Mouse (Mus musculus) CH12.LX (cell line): Measurements from ENCODE around the gene Snx30. TPM values are rescaled to one million over a fixed set of nuclear protein-coding genes. Genes with fewer than 3 reads are reported as not detected.
A peak's percentile ranks its signal among the peaks of the same experiment; 100 is the strongest.

ENCODE experiments used
- DNase-seq: peaks from one replicate; pipeline ENCODE4 v3.0.0-alpha.2; 2013; ENCODE audit errors: extremely low read depth
- H3K27ac ChIP-seq: 2 replicates; pipeline ENCODE4 v1.5.1; 2012; ENCODE audit warnings: low read depth, mild to moderate bottlenecking, control low read depth, moderate library complexity; ENCODE audit not compliant: insufficient read depth
- H3K27me3 ChIP-seq: replicated peaks from 2 replicates; pipeline ENCODE3; 2012; ENCODE audit warnings: inconsistent platforms
- H3K36me3 ChIP-seq, 2 experiments: replicated peaks in 1 of 2; 2 replicates each; pipeline versions ENCODE3 to v1.6.1; 2012; ENCODE audit warnings: inconsistent platforms in 1 of 2, low read length in 1 of 2, mild to moderate bottlenecking in 1 of 2, mixed read lengths in 1 of 2, moderate library complexity in 1 of 2; ENCODE audit not compliant: control insufficient read depth in 1 of 2, insufficient read depth in 1 of 2
- H3K4me1 ChIP-seq, 2 experiments: 2 replicates each; pipeline ENCODE4 v1.6.1; 2012; ENCODE audit warnings: inconsistent platforms in 1 of 2, moderate library complexity in 1 of 2; ENCODE audit not compliant: insufficient read depth in 2 of 2, control insufficient read depth in 1 of 2
- H3K4me2 ChIP-seq: 2 replicates; pipeline ENCODE4 v1.6.1; 2012; ENCODE audit warnings: low read depth, mild to moderate bottlenecking, control low read depth; ENCODE audit not compliant: poor library complexity, insufficient read depth, severe bottlenecking
- H3K4me3 ChIP-seq, 3 experiments: fragments of 150-350 bp in 1 of 3; sonication (generic) in 1 of 3; replicated peaks in 1 of 3; 2 replicates each; pipeline versions ENCODE3 to v1.5.1; 2011 to 2012; ENCODE audit warnings: low read depth in 2 of 3, low read length in 2 of 3, mild to moderate bottlenecking in 2 of 3, moderate library complexity in 2 of 3, control low read depth in 1 of 3, improper control_type of control experiment in 1 of 3, inconsistent platforms in 1 of 3, mixed read lengths in 1 of 3; ENCODE audit not compliant: poor library complexity in 1 of 3
- H3K79me2 ChIP-seq: replicated peaks from 2 replicates; pipeline ENCODE4 v1.6.1; 2012; ENCODE audit warnings: mild to moderate bottlenecking, moderate library complexity; ENCODE audit not compliant: control insufficient read depth, poor library complexity, insufficient read depth, severe bottlenecking; ENCODE audit errors: extremely low read depth
- H3K9ac ChIP-seq: 2 replicates; pipeline ENCODE4 v1.6.1; 2012; ENCODE audit warnings: low read depth, mild to moderate bottlenecking, control low read depth, moderate library complexity; ENCODE audit not compliant: insufficient read depth
- H3K9me3 ChIP-seq: replicated peaks from 2 replicates; pipeline ENCODE3; 2012; ENCODE audit warnings: low read length, inconsistent platforms, mixed read lengths
- BHLHE40 ChIP-seq: IDR thresholded peaks from 2 replicates; pipeline ENCODE4 v1.6.1; 2011; ENCODE audit warnings: mild to moderate bottlenecking, low read depth, low read length, improper control_type of control experiment
- CHD1 ChIP-seq: IDR thresholded peaks from 2 replicates; pipeline ENCODE4 v1.6.1; 2012; ENCODE audit warnings: low read depth, low read length, improper control_type of control experiment, inconsistent platforms
- CHD2 ChIP-seq: IDR thresholded peaks from 2 replicates; pipeline ENCODE4 v1.6.1; 2011; ENCODE audit warnings: low read length, improper control_type of control experiment
- CTCF ChIP-seq, 2 experiments: IDR thresholded peaks in 1 of 2; conservative IDR thresholded peaks in 1 of 2; 2 replicates each; pipeline ENCODE4 v1.5.1; 2011 to 2012; ENCODE audit warnings: low read depth in 2 of 2, low read length in 2 of 2, improper control_type of control experiment in 1 of 2, inconsistent platforms in 1 of 2, mild to moderate bottlenecking in 1 of 2, moderate library complexity in 1 of 2
- GABPA ChIP-seq: IDR thresholded peaks from 2 replicates; pipeline ENCODE4 v1.6.1; 2012; ENCODE audit warnings: low read depth, low read length, improper control_type of control experiment, inconsistent platforms; ENCODE audit not compliant: insufficient replicate concordance
- IRF4 ChIP-seq: IDR thresholded peaks from 2 replicates; pipeline ENCODE4 v1.6.1; 2014; ENCODE audit warnings: low read depth, mild to moderate bottlenecking, inconsistent platforms, low read length, improper control_type of control experiment
- KAT2A ChIP-seq: IDR thresholded peaks from 2 replicates; pipeline ENCODE4 v1.6.1; 2012; ENCODE audit warnings: low read length, improper control_type of control experiment, inconsistent platforms; ENCODE audit not compliant: insufficient replicate concordance
- MAZ ChIP-seq: IDR thresholded peaks from 2 replicates; pipeline ENCODE4 v1.6.1; 2012; ENCODE audit warnings: low read depth, mild to moderate bottlenecking, inconsistent platforms, low read length, improper control_type of control experiment, moderate library complexity
- MEF2A ChIP-seq: IDR thresholded peaks from 2 replicates; pipeline ENCODE4 v1.6.1; 2014; ENCODE audit warnings: low read depth, mild to moderate bottlenecking, inconsistent platforms, low read length, improper control_type of control experiment, borderline replicate concordance
- NELFE ChIP-seq: IDR thresholded peaks from 2 replicates; pipeline ENCODE4 v1.6.1; 2011; ENCODE audit warnings: low read depth, low read length, improper control_type of control experiment
- POLR2A ChIP-seq: IDR thresholded peaks from 2 replicates; pipeline ENCODE4 v1.6.1; 2011; ENCODE audit warnings: low read depth, mild to moderate bottlenecking, improper control_type of control experiment, low read length
- RAD21 ChIP-seq: IDR thresholded peaks from 2 replicates; pipeline ENCODE4 v1.6.1; 2011; ENCODE audit warnings: low read depth, mild to moderate bottlenecking, low read length, improper control_type of control experiment, moderate library complexity
- RCOR1 ChIP-seq: conservative IDR thresholded peaks from 2 replicates; pipeline ENCODE4 v1.6.1; 2012; ENCODE audit warnings: low read depth, mild to moderate bottlenecking, inconsistent platforms, low read length, improper control_type of control experiment
- SMC3 ChIP-seq: IDR thresholded peaks from 2 replicates; pipeline ENCODE4 v1.6.1; 2011; ENCODE audit warnings: low read depth, low read length, improper control_type of control experiment
- ZC3H11A ChIP-seq: IDR thresholded peaks from 2 replicates; pipeline ENCODE4 v1.6.1; 2012; ENCODE audit warnings: low read depth, mild to moderate bottlenecking, inconsistent platforms, low read length, improper control_type of control experiment
- ZMIZ1 ChIP-seq: IDR thresholded peaks from 2 replicates; pipeline ENCODE4 v1.6.1; 2012; ENCODE audit warnings: low read depth, mild to moderate bottlenecking, inconsistent platforms, low read length, improper control_type of control experiment
- ZNF384 ChIP-seq: IDR thresholded peaks from 2 replicates; pipeline ENCODE4 v1.6.1; 2012; ENCODE audit warnings: low read depth, low read length, improper control_type of control experiment, inconsistent platforms
- dilution Hi-C: fragments of 300-500 bp; cut with MboI; formaldehyde crosslinking; loops from 2 replicates; pipeline ENCODE4 v1.14.3; 2020; ENCODE audit warnings: low sequenced_read_pairs; ENCODE audit not compliant: extremely low pct_unique_long_range_greater_than_20kb, extremely low pct_ligation_motif_present
- in situ Hi-C: fragments of 300-500 bp; cut with MboI; formaldehyde crosslinking; loops from 3 replicates; pipeline ENCODE4 v1.14.3; 2019; ENCODE audit warnings: low sequenced_read_pairs, low pct_ligation_motif_present, low pct_unique_long_range_greater_than_20kb, mixed read lengths
- polyA plus RNA-seq: library from polyadenylated mRNA; unstranded; fragments of >175 nt; gene quantifications from 2 replicates; pipeline ENCODE4 v1.2.1, GENCODE M21; 2012; ENCODE audit warnings: low read depth; ENCODE audit not compliant: insufficient read length
- total RNA-seq, 2 experiments: library from RNA; depleted of rRNA; stranded (reverse); fragments of 300-350 nt in 1 of 2; fragments of >200 nt in 1 of 2; gene quantifications; 2 replicates each; pipeline ENCODE4 v1.2.3; 2012 to 2014

Snx30 gene
- total and polyA plus RNA-seq, 3 experiments, result 7.9 to 16.9 (median 8.4) TPM

GRCm38 (mm10) chr4:59785412-59785811 lies 20.2 kb upstream of the Snx30 start:
- no peak for TF ChIP-seq KAT2A
- no peak for TF ChIP-seq ZNF384
- no peak for TF ChIP-seq RCOR1
- TF ChIP-seq IRF4, result no peak
- no peak for TF ChIP-seq ZMIZ1
- no peak for TF ChIP-seq MEF2A
- TF ChIP-seq, all 38 proteins: peak for 0
- DNase-seq, result no peak
- Histone ChIP-seq H3K4me1 (peaks cover 3 to 11% of the 10 kb centered on the region in 2 experiments; a peak in 3 of 4 replicates), H3K27ac (no peak overlapping the region), H3K36me3 (peaks cover 0 to 10% of the 10 kb centered on the region in 2 experiments), H3K27me3 (no peaks in the 10 kb centered on the region), H3K9ac (no peak overlapping the region), H3K79me2 (peaks cover 26% of the 10 kb centered on the region), H3K4me3 (no peak overlapping the region), H3K4me2 (no peak overlapping the region), H3K9me3 (no peaks in the 10 kb centered on the region)
- in situ Hi-C loops, result no loop called here
- dilution Hi-C loops, result no loop called here

- Histone ChIP-seq H3K4me3 (no peak overlapping the region), H3K27me3 (no peaks in the 10 kb centered on the region), H3K79me2 (peaks cover 15% of the 10 kb centered on the region), H3K4me1 (peaks cover 2 to 7% of the 10 kb centered on the region in 2 experiments; a peak in 3 of 4 replicates), H3K9ac (no peak overlapping the region), H3K4me2 (0 out of 2 replicates have a peak overlapping the region, but pooled peaks have one; percentile 35), H3K9me3 (no peaks in the 10 kb centered on the region), H3K27ac (no peak overlapping the region), H3K36me3 (peaks cover 0 to 2% of the 10 kb centered on the region in 2 experiments)
- DNase-seq, result peak; percentile 66
- in situ Hi-C loops (no loop called here), dilution Hi-C loops (no loop called here)
- TF ChIP-seq MEF2A, result 0 out of 2 replicates have a peak, but pooled peaks have one; percentile 23
- peak; percentile 88 for TF ChIP-seq ZC3H11A
- no peak for TF ChIP-seq CHD2
- TF ChIP-seq ZNF384, result 0 out of 2 replicates have a peak, but pooled peaks have one; percentile 11
- no peak for TF ChIP-seq GABPA
- no peak for TF ChIP-seq CHD1
- peak; percentile 94 for TF ChIP-seq RAD21
- TF ChIP-seq BHLHE40, result peak; percentile 49; the same call in 1 of the 2 replicates
- TF ChIP-seq CTCF (conservative IDR thresholded peaks at IDR 0.05 in 1 of 2, IDR thresholded peaks at IDR 0.05 in 1 of 2; ENCODE audit: low read depth in 2 of 2, low read length in 2 of 2), result peak; percentile 74 to 97
- TF ChIP-seq MAZ, result peak; percentile 46; the same call in 1 of the 2 replicates
- peak; percentile 34; the same call in 1 of the 2 replicates for TF ChIP-seq NELFE
- no peak for TF ChIP-seq POLR2A
- no peak for TF ChIP-seq KAT2A
- TF ChIP-seq SMC3, result peak; percentile 98
These were observed 19.0 kb upstream of the Snx30 start for GRCm38 (mm10) chr4:59786661-59787060.
